8 mouse cellular contexts compared by ENCODE assay signal in the genomic region with DNA sequence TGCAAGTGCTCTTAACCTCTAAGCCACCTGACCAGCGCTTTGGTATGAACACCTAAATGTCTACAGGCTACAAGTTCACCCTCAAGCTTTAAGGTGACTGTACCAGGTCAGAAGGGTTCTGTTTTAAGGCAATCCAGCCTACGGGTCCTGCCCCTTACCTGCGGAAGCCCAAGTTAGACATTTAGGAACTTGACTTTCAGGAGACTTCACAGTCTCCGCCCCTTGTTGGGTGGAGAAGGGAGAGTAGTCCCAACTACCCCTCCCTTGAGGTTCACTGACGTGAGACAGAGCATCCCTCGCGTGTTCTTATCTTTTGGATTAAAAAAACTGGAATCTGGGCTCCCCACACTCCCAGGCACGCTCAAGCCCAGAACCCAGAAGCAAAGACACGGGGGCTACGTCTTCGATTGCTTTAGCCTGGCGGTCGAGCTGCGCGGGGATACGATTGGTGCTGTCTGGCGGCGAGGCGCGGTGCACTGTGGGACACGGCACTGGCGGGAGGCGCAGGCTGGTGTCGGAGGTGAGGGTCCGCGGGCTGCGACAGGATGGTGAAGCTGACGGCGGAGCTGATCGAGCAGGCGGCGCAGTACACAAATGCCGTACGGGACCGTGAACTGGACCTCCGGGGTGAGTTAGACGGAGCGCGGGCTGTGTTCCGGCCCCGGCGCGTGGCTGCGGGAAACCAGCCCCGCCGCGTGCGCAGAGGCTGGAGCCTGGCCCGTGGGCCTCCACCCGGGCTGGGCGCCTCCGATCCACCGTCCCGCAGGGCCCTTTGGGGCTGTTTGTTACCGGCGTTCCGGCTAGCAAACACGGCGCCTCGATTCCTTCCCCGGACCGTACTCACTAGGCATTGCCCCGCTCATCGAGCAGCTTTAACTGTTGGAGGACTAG. TPM values are rescaled to one million over a fixed set of nuclear protein-coding genes. Genes with fewer than 3 reads are reported as not detected.
DNase-seq lines count a peak whose midpoint lies in the region; ATAC-seq and TF ChIP-seq lines count a peak whose summit lies in the region.

No protein-coding gene starts in this region.

- peak overlapping the region; percentile 55 for H3K27ac ChIP-seq in MEL (ENCODE audit: control insufficient read depth, low read depth, low read length)
- peak overlapping the region; percentile 74 for H3K27ac ChIP-seq in forebrain, embryonic 16.5 days (ENCODE audit: low read length)
- H3K27ac ChIP-seq in lung, embryonic 14.5 days (ENCODE audit: low read depth): peak overlapping the region; percentile 75

- H3K27me3 ChIP-seq in MEL (ENCODE audit: control insufficient read depth in 1 of 2, insufficient read depth in 2 of 2, low read length in 2 of 2): no peaks in the 10 kb centered on the region
- H3K27me3 ChIP-seq in forebrain, embryonic 16.5 days (replicated peaks; ENCODE audit: control insufficient read depth, insufficient read depth, low read length): peaks cover 2% of the 10 kb centered on the region; the same call in 1 of the 2 replicates
- H3K27me3 ChIP-seq in lung, embryonic 14.5 days (ENCODE audit: insufficient read depth, low read length): no peaks in the 10 kb centered on the region

- TF ChIP-seq RAD21 in MEL (IDR thresholded peaks at IDR 0.05; ENCODE audit: low read depth, low read length): no peak

- TF ChIP-seq CTCF in MEL (IDR thresholded peaks at IDR 0.05 in 2 of 3, conservative IDR thresholded peaks at IDR 0.05 in 1 of 3; ENCODE audit: control insufficient read depth in 1 of 3, insufficient read depth in 1 of 3, low read depth in 2 of 3, low read length in 3 of 3, poor library complexity in 1 of 3, severe bottlenecking in 1 of 3): no peak
- TF ChIP-seq CTCF in lung, embryonic 14.5 days (IDR thresholded peaks at IDR 0.05; ENCODE audit: low read depth): peak; percentile 26; the same call in 1 of the 2 replicates

- H3K4me2 ChIP-seq in forebrain, embryonic 16.5 days (ENCODE audit: low read length): peak overlapping the region; percentile 96
- H3K4me2 ChIP-seq in lung, embryonic 14.5 days: peak overlapping the region; percentile 94

- H3K79me2 ChIP-seq in MEL (ENCODE audit: control insufficient read depth, insufficient read depth, low read length, poor library complexity): peaks cover 38% of the 10 kb centered on the region

- TF ChIP-seq EP300 in MEL (IDR thresholded peaks at IDR 0.05; ENCODE audit: low read depth in 1 of 2, low read length in 2 of 2): no peak

- no peaks in the 10 kb centered on the region for H3K9me3 ChIP-seq in MEL (replicated peaks; ENCODE audit: insufficient read depth, low read length)
- no peaks in the 10 kb centered on the region for H3K9me3 ChIP-seq in forebrain, embryonic 16.5 days (ENCODE audit: control insufficient read depth, low read length)
- H3K9me3 ChIP-seq in lung, embryonic 14.5 days (ENCODE audit: low read depth, low read length): no peaks in the 10 kb centered on the region

- H3K4me3 ChIP-seq in MEL (ENCODE audit: control insufficient read depth in 1 of 2, insufficient read depth in 1 of 2, low read depth in 2 of 2, low read length in 2 of 2): peak overlapping the region; percentile 82 to 90
- H3K4me3 ChIP-seq in forebrain, embryonic 16.5 days (replicated peaks; ENCODE audit: low read length): peak overlapping the region; percentile 99
- H3K4me3 ChIP-seq in lung, embryonic 14.5 days (ENCODE audit: low read depth, low read length): peak overlapping the region; percentile 92

- peak overlapping the region; percentile 92 for H3K9ac ChIP-seq in MEL (ENCODE audit: control insufficient read depth, low read depth, low read length, poor library complexity, severe bottlenecking)
- H3K9ac ChIP-seq in forebrain, embryonic 16.5 days (replicated peaks; ENCODE audit: low read depth, low read length): peak overlapping the region; percentile 90
- peak overlapping the region; percentile 96 for H3K9ac ChIP-seq in lung, embryonic 14.5 days

- H3K4me1 ChIP-seq in MEL (ENCODE audit: control insufficient read depth in 1 of 2, insufficient read depth in 2 of 2, low read length in 2 of 2): peaks cover 0 to 17% of the 10 kb centered on the region in 2 experiments; a peak in 2 of 4 replicates
- H3K4me1 ChIP-seq in forebrain, embryonic 16.5 days (replicated peaks; ENCODE audit: control insufficient read depth, insufficient read depth, low read length): peaks cover 19% of the 10 kb centered on the region
- peaks cover 3% of the 10 kb centered on the region; the same call in 1 of the 2 replicates for H3K4me1 ChIP-seq in lung, embryonic 14.5 days (ENCODE audit: insufficient read depth)

- WGBS in forebrain, embryonic 16.5 days: under 1% methylated on average over 63 of the region's 64 CpGs
- WGBS in lung, embryonic 14.5 days: under 1% methylated on average over 64 of the region's 64 CpGs

- peaks cover 20 to 21% of the 10 kb centered on the region in 2 experiments for H3K36me3 ChIP-seq in MEL (ENCODE audit: control insufficient read depth in 1 of 2, insufficient read depth in 2 of 2, low read length in 2 of 2)
- H3K36me3 ChIP-seq in forebrain, embryonic 16.5 days (ENCODE audit: control insufficient read depth, insufficient read depth): peaks cover 7% of the 10 kb centered on the region; the same call in 1 of the 2 replicates
- H3K36me3 ChIP-seq in lung, embryonic 14.5 days (ENCODE audit: insufficient read depth): peaks cover 30% of the 10 kb centered on the region

- DNase-seq in MEL (ENCODE audit: low read depth, low spot score): peak; percentile 92
- DNase-seq in cerebellum, adult 18-20 months: peak; percentile 85 to 92
- DNase-seq in heart, postnatal 36 days: peak; percentile 88 to 91
- peak; percentile 70 to 81 for DNase-seq in layer of hippocampus, adult 8-10 months (ENCODE audit: low spot score in 2 of 2)
- DNase-seq in lung, embryonic 14.5 days: peak; percentile 94
- DNase-seq in testis, postnatal 14 days (ENCODE audit: low spot score): peak; percentile 92

- ATAC-seq in forebrain, embryonic 16.5 days: peak; percentile 98
- peak; percentile 97 for ATAC-seq in lung, embryonic 14.5 days (ENCODE audit: insufficient read depth)
- peak; percentile 94 for ATAC-seq in neutrophil, adult 5-6 weeks (ENCODE audit: extremely low read depth, insufficient number of reproducible peaks, low FRiP score, poor library complexity, severe bottlenecking)

- TF ChIP-seq POLR2A in MEL (IDR thresholded peaks at IDR 0.05; ENCODE audit: control insufficient read depth in 1 of 2, insufficient read depth in 1 of 2, low read depth in 1 of 2, low read length in 2 of 2, poor library complexity in 1 of 2): peak; percentile 79 to 81

- intact Hi-C loops in heart, postnatal 36 days (cut with DNase I): loop anchor here (2.0 kb wide), 1 partner anchor 18 kb away; a partner anchor contains a TSS

TF ChIP-seq in MEL, 35 proteins besides CTCF, POLR2A, EP300 and RAD21 (continues in another document):
- TF ChIP-seq HCFC1 (IDR thresholded peaks at IDR 0.05; ENCODE audit: low read depth, low read length) (peak; percentile 96), NRF1 (IDR thresholded peaks at IDR 0.05; ENCODE audit: insufficient read depth, low read depth, low read length, poor library complexity, severe bottlenecking) (no peak; the same call in 1 of the 2 replicates), ZC3H11A (IDR thresholded peaks at IDR 0.05; ENCODE audit: low read depth, low read length) (no peak), USF2 (IDR thresholded peaks at IDR 0.05; ENCODE audit: borderline replicate concordance in 1 of 2, insufficient read depth in 1 of 2, low read depth in 1 of 2, low read length in 2 of 2) (no peak), BHLHE40 (IDR thresholded peaks at IDR 0.05; ENCODE audit: borderline replicate concordance, low read depth, low read length) (no peak), MXI1 (IDR thresholded peaks at IDR 0.05; ENCODE audit: low read depth, low read length) (peak; percentile 94), POLR2AphosphoS2 (IDR thresholded peaks at IDR 0.05; ENCODE audit: low read length) (peak; percentile 76), USF1 (IDR thresholded peaks at IDR 0.05; ENCODE audit: low read depth, low read length) (no peak)

RNA-seq across cellular contexts. Expression of a gene that starts 1.5 kb away (rescaled TPM):
- 188 and 227 TPM in 2 replicates for total RNA-seq in MEL (2012; rRNA removed)
- polyA plus RNA-seq in MEL (2012; ENCODE audit: insufficient read depth in 1 of 2, insufficient read length in 2 of 2, low read depth in 1 of 2, low replicate concordance in 2 of 2, missing spikeins in 1 of 2): 100 to 1,000 TPM; 260 to 318 TPM
- 147 and 154 TPM in 2 replicates for polyA plus RNA-seq in forebrain, embryonic 16.5 days (2015; fragmentation: Nextera tagmentation; extraction: Ambion mirVana)
- total RNA-seq in heart, postnatal 36 days (2021): 10 to 100 TPM; 20.1 to 24.0 TPM
- total RNA-seq in layer of hippocampus, adult 8-10 months (2022): 10 to 100 TPM; 31.0 to 43.2 (median 33.4) TPM
- 196 and 200 TPM in 2 replicates for polyA plus RNA-seq in lung, embryonic 14.5 days (2014; fragmentation: Nextera tagmentation; extraction: Ambion mirVana)
- 28.4 and 38.1 TPM in 2 replicates for total RNA-seq in neutrophil, adult 5-6 weeks (2017)

RNA-seq across cellular contexts. Expression of a gene that starts 16.9 kb away (rescaled TPM):
- total RNA-seq in MEL (2012; rRNA removed): not detected in 2 replicates
- not detected for polyA plus RNA-seq in MEL (2012; ENCODE audit: insufficient read depth in 1 of 2, insufficient read length in 2 of 2, low read depth in 1 of 2, low replicate concordance in 2 of 2, missing spikeins in 1 of 2)
- polyA plus RNA-seq in forebrain, embryonic 16.5 days (2015; fragmentation: Nextera tagmentation; extraction: Ambion mirVana): not detected in 2 replicates
- total RNA-seq in heart, postnatal 36 days (2021): not detected
- total RNA-seq in layer of hippocampus, adult 8-10 months (2022): not detected
- not detected in 2 replicates for polyA plus RNA-seq in lung, embryonic 14.5 days (2014; fragmentation: Nextera tagmentation; extraction: Ambion mirVana)
- total RNA-seq in neutrophil, adult 5-6 weeks (2017): not detected in 2 replicates

RNA-seq across cellular contexts. Expression of a gene that starts 19.1 kb away (rescaled TPM):
- 91.8 and 103 TPM in 2 replicates for total RNA-seq in MEL (2012; rRNA removed)
- polyA plus RNA-seq in MEL (2012; ENCODE audit: insufficient read depth in 1 of 2, insufficient read length in 2 of 2, low read depth in 1 of 2, low replicate concordance in 2 of 2, missing spikeins in 1 of 2): 10 to 100 TPM in 1 of 2 experiments, not detected in 1; 79.9 TPM
- 80.3 and 85.4 TPM in 2 replicates for polyA plus RNA-seq in forebrain, embryonic 16.5 days (2015; fragmentation: Nextera tagmentation; extraction: Ambion mirVana)
- 10 to 100 TPM; 35.3 to 37.2 TPM for total RNA-seq in heart, postnatal 36 days (2021)
- total RNA-seq in layer of hippocampus, adult 8-10 months (2022): 10 to 100 TPM; 52.9 to 61.0 (median 54.6) TPM
- 95.3 and 102 TPM in 2 replicates for polyA plus RNA-seq in lung, embryonic 14.5 days (2014; fragmentation: Nextera tagmentation; extraction: Ambion mirVana)
- total RNA-seq in neutrophil, adult 5-6 weeks (2017): 44.6 and 48.3 TPM in 2 replicates

RNA-seq across cellular contexts. Expression of a gene that starts 49.0 kb away (rescaled TPM):
- total RNA-seq in MEL (2012; rRNA removed): 10.2 and 10.3 TPM in 2 replicates
- 1 to 10 TPM in 1 of 2 experiments, not detected in 1; 8.5 TPM for polyA plus RNA-seq in MEL (2012; ENCODE audit: insufficient read depth in 1 of 2, insufficient read length in 2 of 2, low read depth in 1 of 2, low replicate concordance in 2 of 2, missing spikeins in 1 of 2)
- polyA plus RNA-seq in forebrain, embryonic 16.5 days (2015; fragmentation: Nextera tagmentation; extraction: Ambion mirVana): 11.4 and 12.6 TPM in 2 replicates
- 10 to 100 TPM; 12.2 to 16.0 TPM for total RNA-seq in heart, postnatal 36 days (2021)
- total RNA-seq in layer of hippocampus, adult 8-10 months (2022): 10 to 100 TPM; 15.4 to 17.4 (median 17.3) TPM
- polyA plus RNA-seq in lung, embryonic 14.5 days (2014; fragmentation: Nextera tagmentation; extraction: Ambion mirVana): 29.0 and 29.9 TPM in 2 replicates
- total RNA-seq in neutrophil, adult 5-6 weeks (2017): 120 and 122 TPM in 2 replicates

Comparison
In these comparisons a context has a peak if more than half of its experiments do, and no peak if none do; other contexts are left out.
1. Peak in every context shown above with its lines: DNase-seq, ATAC-seq, H3K4me3 ChIP-seq and H3K27ac ChIP-seq.